Mouse (Mus musculus): ENCODE results near the gene Atg10. TPM values are rescaled to one million over a fixed set of nuclear protein-coding genes. Genes with fewer than 3 reads are reported as not detected.
A peak's percentile ranks its signal among the peaks of the same experiment; 100 is the strongest.

The Atg10 gene
- total RNA-seq, 2 experiments from 2014 or later: 12.1 to 14.7 TPM

GRCm38 (mm10) chr13:91178428-91179160, 45.2 kb downstream of the Atg10 start:
- no peak for DNase-seq (ENCODE audit: low spot score in 2 of 2)

GRCm38 (mm10) chr13:91175347-91175746, 48.4 kb downstream of the Atg10 start:
- DNase-seq (ENCODE audit: low spot score in 2 of 2): no peak

GRCm38 (mm10) chr13:91171766-91172491, 51.8 kb downstream of the Atg10 start:
- no peak for DNase-seq (ENCODE audit: low spot score in 2 of 2)

- DNase-seq (ENCODE audit: low spot score in 2 of 2): no peak
These were observed 52.6 kb downstream of the Atg10 start for GRCm38 (mm10) chr13:91171205-91171604.

GRCm38 (mm10) chr13:91169529-91170319, 54.0 kb downstream of the Atg10 start:
- DNase-seq (ENCODE audit: low spot score in 2 of 2): no peak

GRCm38 (mm10) chr13:91168486-91168885, 55.3 kb downstream of the Atg10 start:
- no peak for DNase-seq (ENCODE audit: low spot score in 2 of 2)

- no peak for DNase-seq (ENCODE audit: low spot score in 2 of 2)
These were observed 56.2 kb downstream of the Atg10 start for GRCm38 (mm10) chr13:91167561-91167960.

- DNase-seq (ENCODE audit: low spot score in 2 of 2): no peak
These were observed 57.5 kb downstream of the Atg10 start for GRCm38 (mm10) chr13:91166286-91166685.

GRCm38 (mm10) chr13:91165200-91165599, 58.6 kb downstream of the Atg10 start:
- peak in 1 of 2 experiments; percentile 19 for DNase-seq (ENCODE audit: low spot score in 2 of 2)

GRCm38 (mm10) chr13:91163292-91163691, 60.5 kb downstream of the Atg10 start:
- no peak for DNase-seq (ENCODE audit: low spot score in 2 of 2)

GRCm38 (mm10) chr13:91162452-91162851, 61.3 kb downstream of the Atg10 start:
- DNase-seq (ENCODE audit: low spot score in 2 of 2): no peak

- DNase-seq (ENCODE audit: low spot score in 2 of 2): no peak
These were observed 63.2 kb downstream of the Atg10 start for GRCm38 (mm10) chr13:91160616-91161015.

GRCm38 (mm10) chr13:91159881-91160280, 63.9 kb downstream of the Atg10 start:
- DNase-seq (ENCODE audit: low spot score in 2 of 2): no peak

- DNase-seq (ENCODE audit: low spot score in 2 of 2): no peak
These were observed 65.8 kb downstream of the Atg10 start for GRCm38 (mm10) chr13:91157941-91158340.

- no peak for DNase-seq (ENCODE audit: low spot score in 2 of 2)
These were observed 66.3 kb downstream of the Atg10 start for GRCm38 (mm10) chr13:91157429-91157828.

GRCm38 (mm10) chr13:91156949-91157348, 66.8 kb downstream of the Atg10 start:
- DNase-seq (ENCODE audit: low spot score in 2 of 2): no peak

- no peak for DNase-seq (ENCODE audit: low spot score in 2 of 2)
These were observed 67.5 kb downstream of the Atg10 start for GRCm38 (mm10) chr13:91156308-91156707.

- no peak for DNase-seq (ENCODE audit: low spot score in 2 of 2)
These were observed 68.2 kb downstream of the Atg10 start for GRCm38 (mm10) chr13:91155429-91156207.

GRCm38 (mm10) chr13:91154622-91155021, 69.1 kb downstream of the Atg10 start:
- no peak for DNase-seq (ENCODE audit: low spot score in 2 of 2)

GRCm38 (mm10) chr13:91136337-91136736, 87.4 kb downstream of the Atg10 start:
- DNase-seq (ENCODE audit: low spot score in 2 of 2): no peak

- no peak for DNase-seq (ENCODE audit: low spot score in 2 of 2)
These were observed 90.4 kb downstream of the Atg10 start for GRCm38 (mm10) chr13:91133334-91133890.
